Mouse (Mus musculus) ES-Bruce4 (cell line): ENCODE measurements around the gene Shq1.

Source experiments
- CTCF ChIP-seq: IDR thresholded peaks from one replicate; pipeline ENCODE4 v1.8.1; 2011; ENCODE audit warnings: low read depth, low read length
- POLR2A ChIP-seq: IDR thresholded peaks from one replicate; pipeline ENCODE4 v1.8.1; 2011; ENCODE audit warnings: low read length; ENCODE audit not compliant: insufficient read depth

DNA sequence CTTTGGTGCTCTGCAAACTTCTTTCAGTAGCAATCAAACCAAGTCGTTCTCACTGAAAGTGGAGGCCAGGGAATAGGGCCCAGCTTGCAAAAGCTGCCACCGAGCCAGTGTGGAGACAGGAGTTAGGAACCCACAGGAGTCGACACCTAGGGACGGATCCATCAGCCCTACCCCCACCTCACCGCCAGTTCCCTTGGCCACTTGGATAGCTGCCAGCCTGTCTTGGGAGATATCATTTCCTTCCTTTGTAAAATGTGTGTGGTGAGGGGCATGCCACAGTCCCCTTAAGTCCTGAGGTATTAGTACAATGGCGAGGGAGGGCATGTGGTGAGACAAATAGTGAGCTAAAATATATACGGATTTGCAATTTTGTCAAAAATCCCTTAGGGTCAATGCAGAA, 142.4 kb downstream of the Shq1 start:
- TF ChIP-seq POLR2A (no peak), CTCF (no peak)
